Mouse (Mus musculus) CH12.LX (cell line): ENCODE results near the gene Ankrd28. TPM values are rescaled to one million over a fixed set of nuclear protein-coding genes. Genes with fewer than 3 reads are reported as not detected.

Source experiments
- DNase-seq: peaks from one replicate; pipeline ENCODE4 v3.0.0-alpha.2; 2013; ENCODE audit errors: extremely low read depth
- H3K27ac ChIP-seq: 2 replicates; pipeline ENCODE4 v1.5.1; 2012; ENCODE audit warnings: low read depth, mild to moderate bottlenecking, control low read depth, moderate library complexity; ENCODE audit not compliant: insufficient read depth
- H3K27me3 ChIP-seq: replicated peaks from 2 replicates; pipeline ENCODE3; 2012; ENCODE audit warnings: inconsistent platforms
- H3K36me3 ChIP-seq, 2 experiments: replicated peaks in 1 of 2; 2 replicates each; pipeline versions ENCODE3 to v1.6.1; 2012; ENCODE audit warnings: inconsistent platforms in 1 of 2, low read length in 1 of 2, mild to moderate bottlenecking in 1 of 2, mixed read lengths in 1 of 2, moderate library complexity in 1 of 2; ENCODE audit not compliant: control insufficient read depth in 1 of 2, insufficient read depth in 1 of 2
- H3K4me1 ChIP-seq, 2 experiments: 2 replicates each; pipeline ENCODE4 v1.6.1; 2012; ENCODE audit warnings: inconsistent platforms in 1 of 2, moderate library complexity in 1 of 2; ENCODE audit not compliant: insufficient read depth in 2 of 2, control insufficient read depth in 1 of 2
- H3K4me2 ChIP-seq: 2 replicates; pipeline ENCODE4 v1.6.1; 2012; ENCODE audit warnings: low read depth, mild to moderate bottlenecking, control low read depth; ENCODE audit not compliant: poor library complexity, insufficient read depth, severe bottlenecking
- H3K4me3 ChIP-seq, 3 experiments: fragments of 150-350 bp in 1 of 3; sonication (generic) in 1 of 3; replicated peaks in 1 of 3; 2 replicates each; pipeline versions ENCODE3 to v1.5.1; 2011 to 2012; ENCODE audit warnings: low read depth in 2 of 3, low read length in 2 of 3, mild to moderate bottlenecking in 2 of 3, moderate library complexity in 2 of 3, control low read depth in 1 of 3, improper control_type of control experiment in 1 of 3, inconsistent platforms in 1 of 3, mixed read lengths in 1 of 3; ENCODE audit not compliant: poor library complexity in 1 of 3
- H3K79me2 ChIP-seq: replicated peaks from 2 replicates; pipeline ENCODE4 v1.6.1; 2012; ENCODE audit warnings: mild to moderate bottlenecking, moderate library complexity; ENCODE audit not compliant: control insufficient read depth, poor library complexity, insufficient read depth, severe bottlenecking; ENCODE audit errors: extremely low read depth
- H3K9ac ChIP-seq: 2 replicates; pipeline ENCODE4 v1.6.1; 2012; ENCODE audit warnings: low read depth, mild to moderate bottlenecking, control low read depth, moderate library complexity; ENCODE audit not compliant: insufficient read depth
- H3K9me3 ChIP-seq: replicated peaks from 2 replicates; pipeline ENCODE3; 2012; ENCODE audit warnings: low read length, inconsistent platforms, mixed read lengths
- CTCF ChIP-seq, 2 experiments: IDR thresholded peaks in 1 of 2; conservative IDR thresholded peaks in 1 of 2; 2 replicates each; pipeline ENCODE4 v1.5.1; 2011 to 2012; ENCODE audit warnings: low read depth in 2 of 2, low read length in 2 of 2, improper control_type of control experiment in 1 of 2, inconsistent platforms in 1 of 2, mild to moderate bottlenecking in 1 of 2, moderate library complexity in 1 of 2
- RAD21 ChIP-seq: IDR thresholded peaks from 2 replicates; pipeline ENCODE4 v1.6.1; 2011; ENCODE audit warnings: low read depth, mild to moderate bottlenecking, low read length, improper control_type of control experiment, moderate library complexity
- SMC3 ChIP-seq: IDR thresholded peaks from 2 replicates; pipeline ENCODE4 v1.6.1; 2011; ENCODE audit warnings: low read depth, low read length, improper control_type of control experiment
- UBTF ChIP-seq: IDR thresholded peaks from 2 replicates; pipeline ENCODE4 v1.6.1; 2012; ENCODE audit warnings: low read depth, mild to moderate bottlenecking, inconsistent platforms, low read length, improper control_type of control experiment, moderate library complexity
- ZNF384 ChIP-seq: IDR thresholded peaks from 2 replicates; pipeline ENCODE4 v1.6.1; 2012; ENCODE audit warnings: low read depth, low read length, improper control_type of control experiment, inconsistent platforms
- dilution Hi-C: fragments of 300-500 bp; cut with MboI; formaldehyde crosslinking; loops from 2 replicates; pipeline ENCODE4 v1.14.3; 2020; ENCODE audit warnings: low sequenced_read_pairs; ENCODE audit not compliant: extremely low pct_unique_long_range_greater_than_20kb, extremely low pct_ligation_motif_present
- in situ Hi-C: fragments of 300-500 bp; cut with MboI; formaldehyde crosslinking; loops from 3 replicates; pipeline ENCODE4 v1.14.3; 2019; ENCODE audit warnings: low sequenced_read_pairs, low pct_ligation_motif_present, low pct_unique_long_range_greater_than_20kb, mixed read lengths
- polyA plus RNA-seq: library from polyadenylated mRNA; unstranded; fragments of >175 nt; gene quantifications from 2 replicates; pipeline ENCODE4 v1.2.1, GENCODE M21; 2012; ENCODE audit warnings: low read depth; ENCODE audit not compliant: insufficient read length
- total RNA-seq, 2 experiments: library from RNA; depleted of rRNA; stranded (reverse); fragments of 300-350 nt in 1 of 2; fragments of >200 nt in 1 of 2; gene quantifications; 2 replicates each; pipeline ENCODE4 v1.2.3; 2012 to 2014

The Ankrd28 gene
- total and polyA plus RNA-seq, 3 experiments: 7.3 to 15.0 (median 14.9) TPM

- H3K4me2 ChIP-seq: no peak overlapping the region
- H3K27me3 ChIP-seq: no peaks in the 10 kb centered on the region
- TF ChIP-seq CTCF (conservative IDR thresholded peaks at IDR 0.05 in 1 of 2, IDR thresholded peaks at IDR 0.05 in 1 of 2; ENCODE audit: low read depth in 2 of 2, low read length in 2 of 2) (peak; percentile 19 to 41; a peak in 2 of 4 replicates), RAD21 (peak; percentile 19), ZNF384 (no peak), UBTF (no peak), SMC3 (peak; percentile 4; the same call in 1 of the 2 replicates)
- in situ Hi-C loops (loop anchor here (5.0 to 10.0 kb wide), 3 partner anchors 132 to 434 kb away; partner anchors contain the start of genes Dph3 and Oxnad1), dilution Hi-C loops (no loop called here)
- H3K4me3 ChIP-seq: no peak overlapping the region
- peaks cover 16 to 38% of the 10 kb centered on the region in 2 experiments for H3K4me1 ChIP-seq
- no peak for DNase-seq
- no peaks in the 10 kb centered on the region; the same call in 1 of the 2 replicates for H3K79me2 ChIP-seq
- no peak overlapping the region for H3K27ac ChIP-seq
- H3K36me3 ChIP-seq: peaks cover 0 to 13% of the 10 kb centered on the region in 2 experiments
- H3K9ac ChIP-seq: no peak overlapping the region
- H3K9me3 ChIP-seq: peaks cover 5% of the 10 kb centered on the region
Observed at GRCm38 (mm10) chr14:31650347-31650746, 180.1 kb downstream of the Ankrd28 start.

Other genes starting within 250 kb of the Ankrd28 start
- 2.5 and 4.2 TPM in 2 replicates for gene Colq, start 239.3 kb downstream of the Ankrd28 start, total RNA-seq (2012; rRNA removed)
- gene Colq, start 239.3 kb downstream of the Ankrd28 start, total RNA-seq (2014; rRNA removed): 1.5 and 1.7 TPM in 2 replicates
- gene Colq, start 239.3 kb downstream of the Ankrd28 start, polyA plus RNA-seq: 4.6 and 5.1 TPM in 2 replicates
- not detected in 2 replicates for gene Gm49387, start 189.8 kb downstream of the Ankrd28 start, total RNA-seq (2012; rRNA removed)
- not detected in 2 replicates for gene Gm49387, start 189.8 kb downstream of the Ankrd28 start, total RNA-seq (2014; rRNA removed)
- 0.71 TPM in 1 of 2 replicates, not detected in the other for gene Gm49387, start 189.8 kb downstream of the Ankrd28 start, polyA plus RNA-seq
- gene Btd, start 189.6 kb downstream of the Ankrd28 start, total RNA-seq (2012; rRNA removed): 14.1 and 16.2 TPM in 2 replicates
- gene Btd, start 189.6 kb downstream of the Ankrd28 start, total RNA-seq (2014; rRNA removed): 22.5 and 23.0 TPM in 2 replicates
- gene Btd, start 189.6 kb downstream of the Ankrd28 start, polyA plus RNA-seq: 18.2 and 25.4 TPM in 2 replicates
- 14.3 and 20.2 TPM in 2 replicates for gene Hacl1, start 189.4 kb downstream of the Ankrd28 start, total RNA-seq (2012; rRNA removed)
- 22.6 and 23.7 TPM in 2 replicates for gene Hacl1, start 189.4 kb downstream of the Ankrd28 start, total RNA-seq (2014; rRNA removed)
- 13.6 and 13.7 TPM in 2 replicates for gene Hacl1, start 189.4 kb downstream of the Ankrd28 start, polyA plus RNA-seq
- not detected in 2 replicates for gene Galnt15, start 198.3 kb upstream of the Ankrd28 start, total RNA-seq (2012; rRNA removed)
- not detected in 2 replicates for gene Galnt15, start 198.3 kb upstream of the Ankrd28 start, total RNA-seq (2014; rRNA removed)
- gene Galnt15, start 198.3 kb upstream of the Ankrd28 start, polyA plus RNA-seq: not detected in 2 replicates